Mouse (Mus musculus) macrophage (primary cell): ENCODE measurements around the gene 1810046K07Rik. TPM values are rescaled to one million over a fixed set of nuclear protein-coding genes. Genes with fewer than 3 reads are reported as not detected.

Experiments
- H3K27ac ChIP-seq: fragments of 350-480 bp; formaldehyde crosslinking; 2 replicates; pipeline ENCODE4 v1.9.0; 2021
- H3K36me3 ChIP-seq: fragments of 350-480 bp; formaldehyde crosslinking; 2 replicates; pipeline ENCODE4 v1.9.0; 2021; ENCODE audit errors: inconsistent target
- H3K4me3 ChIP-seq: fragments of 350-480 bp; formaldehyde crosslinking; 2 replicates; pipeline ENCODE4 v1.9.0; 2021; ENCODE audit errors: inconsistent target
- H3K79me2 ChIP-seq: fragments of 350-480 bp; formaldehyde crosslinking; 2 replicates; pipeline ENCODE4 v1.9.0; 2021; ENCODE audit errors: inconsistent target
- WGBS: methylation state at CpG from one replicate; pipeline ENCODE4 v1.1.7; 2026; ENCODE audit warnings: inconsistent platforms; ENCODE audit not compliant: missing documents; 5-methylcytosine and 5-hydroxymethylcytosine counted together
- polyA plus RNA-seq: library from polyadenylated mRNA; stranded (reverse); fragments of 250-400 nt; gene quantifications from 3 replicates; pipeline ENCODE4 v1.2.4, GENCODE M21; 2018; ENCODE audit warnings: inconsistent platforms

The 1810046K07Rik gene
- polyA plus RNA-seq, 1 experiment from 2014 or later = not detected

DNA sequence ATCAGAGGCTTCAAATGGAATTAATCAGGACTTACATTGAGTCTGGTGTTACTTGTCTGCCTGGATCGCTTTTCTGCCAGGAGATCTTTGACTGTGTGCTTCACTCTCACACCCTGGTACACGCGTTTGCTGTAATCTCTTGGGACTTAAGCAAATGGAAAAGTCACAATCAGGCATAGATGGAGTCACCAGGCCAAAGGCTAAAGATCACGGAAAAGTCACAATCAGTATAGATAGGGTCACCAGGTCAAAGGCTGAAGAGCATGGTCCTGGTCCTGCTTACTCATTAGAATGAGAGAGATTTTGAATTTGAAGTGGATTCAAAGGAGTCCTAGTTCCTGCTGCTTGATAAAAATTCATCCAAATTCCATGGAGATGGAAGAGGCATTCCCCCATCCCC is 10.5 kb downstream of the 1810046K07Rik start:
- 96% methylated on average over 4 of the region's 4 CpGs for WGBS
- no peak overlapping the region for H3K4me3 ChIP-seq
- no peaks in the 10 kb centered on the region for H3K36me3 ChIP-seq
- H3K27ac ChIP-seq = no peak overlapping the region
- no peaks in the 10 kb centered on the region for H3K79me2 ChIP-seq

DNA sequence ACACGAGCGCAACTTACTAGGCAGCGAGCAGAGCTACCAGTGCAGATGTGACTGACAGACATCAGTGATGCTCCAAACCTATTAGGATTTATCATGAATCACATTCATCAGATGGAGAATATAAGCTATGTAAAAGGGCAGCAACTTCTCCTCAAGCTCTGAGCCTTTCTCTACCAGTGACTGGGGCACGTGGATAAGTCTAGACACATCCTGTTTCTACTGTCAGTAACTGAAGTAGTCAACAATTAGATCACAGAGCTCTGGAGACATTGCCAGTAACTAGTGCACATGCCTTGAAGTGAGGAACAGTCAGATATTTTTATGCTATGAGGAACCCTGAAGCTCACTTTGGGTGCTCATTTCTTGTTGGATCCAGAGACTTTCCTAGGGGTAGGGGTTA is 11.4 kb downstream of the 1810046K07Rik start:
- H3K36me3 ChIP-seq = no peaks in the 10 kb centered on the region
- WGBS = 72% methylated on average over 4 of the region's 4 CpGs
- no peak overlapping the region for H3K4me3 ChIP-seq
- no peaks in the 10 kb centered on the region for H3K79me2 ChIP-seq
- H3K27ac ChIP-seq = no peak overlapping the region

DNA sequence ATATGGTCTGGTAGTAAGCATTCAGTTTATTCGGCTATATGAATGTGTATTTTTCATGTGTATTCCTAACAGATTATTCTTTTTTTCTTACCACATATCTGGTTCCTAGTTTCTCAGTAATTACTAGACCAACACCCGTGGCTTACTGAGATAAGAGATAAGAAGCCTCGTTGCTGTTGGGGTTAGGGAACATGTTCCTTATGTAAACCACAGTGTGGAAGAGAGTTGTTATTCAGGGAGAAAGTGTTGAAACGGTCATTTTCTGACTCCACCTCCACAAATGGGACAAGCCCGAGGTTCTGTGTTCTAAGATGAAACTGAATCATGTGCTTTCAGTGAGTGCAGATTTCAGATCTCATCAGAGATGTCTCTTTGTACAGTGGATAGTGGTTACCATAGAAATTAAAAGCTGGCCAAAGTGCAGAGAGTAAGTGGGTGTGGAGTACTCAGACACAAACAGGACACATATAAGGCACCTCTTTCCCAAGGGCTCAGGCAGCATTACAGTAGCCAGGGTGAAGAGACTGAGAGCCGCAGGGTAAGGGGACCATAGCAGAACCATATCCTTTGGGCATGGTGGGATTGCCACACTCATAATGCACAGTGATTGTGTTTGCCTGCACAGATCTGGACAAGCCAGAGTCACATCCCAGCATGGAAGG is 13.2 kb downstream of the 1810046K07Rik start:
- WGBS = 16% methylated on average over 6 of the region's 6 CpGs
- Histone ChIP-seq H3K27ac (no peak overlapping the region), H3K36me3 (no peaks in the 10 kb centered on the region), H3K79me2 (no peaks in the 10 kb centered on the region), H3K4me3 (no peak overlapping the region)

DNA sequence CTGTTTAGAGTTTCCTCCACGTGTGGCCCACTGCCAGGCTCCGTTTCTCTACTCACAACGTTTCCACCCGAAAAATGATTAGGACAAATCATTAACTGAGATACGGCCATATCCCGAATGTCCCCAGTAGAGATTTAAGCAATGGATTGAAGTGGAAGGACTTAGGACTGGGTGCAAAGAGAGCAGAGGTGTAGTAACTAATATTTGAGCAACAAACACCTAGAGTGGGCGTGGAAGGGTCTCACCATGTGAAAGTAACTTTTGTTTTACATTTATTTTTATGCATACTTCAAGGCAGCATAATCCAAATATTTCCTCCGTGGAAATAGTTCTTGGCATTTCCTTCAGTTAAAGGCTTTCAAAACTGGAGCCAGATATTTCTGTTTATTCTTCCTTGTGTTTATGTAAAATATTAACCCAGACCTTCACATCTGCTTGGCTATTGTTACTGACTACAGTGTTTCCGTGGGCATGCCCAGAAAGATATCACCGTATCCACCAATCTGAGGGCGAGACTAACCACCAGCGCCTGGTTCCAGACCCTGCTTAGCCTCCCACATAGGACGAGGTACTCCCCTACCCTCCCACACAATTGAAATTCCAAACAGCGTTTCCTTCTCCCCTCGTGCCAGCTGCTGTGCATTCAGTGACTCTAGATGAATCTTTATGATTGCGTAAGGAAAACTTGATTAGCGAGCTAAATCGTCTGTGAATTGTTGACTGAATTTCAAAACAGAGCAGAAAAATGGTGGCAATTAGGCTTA is 16.0 kb downstream of the 1810046K07Rik start:
- no peaks in the 10 kb centered on the region for H3K79me2 ChIP-seq
- no peak overlapping the region for H3K4me3 ChIP-seq
- 75% methylated on average over 18 of the region's 18 CpGs for WGBS
- H3K36me3 ChIP-seq = no peaks in the 10 kb centered on the region
- no peak overlapping the region for H3K27ac ChIP-seq

DNA sequence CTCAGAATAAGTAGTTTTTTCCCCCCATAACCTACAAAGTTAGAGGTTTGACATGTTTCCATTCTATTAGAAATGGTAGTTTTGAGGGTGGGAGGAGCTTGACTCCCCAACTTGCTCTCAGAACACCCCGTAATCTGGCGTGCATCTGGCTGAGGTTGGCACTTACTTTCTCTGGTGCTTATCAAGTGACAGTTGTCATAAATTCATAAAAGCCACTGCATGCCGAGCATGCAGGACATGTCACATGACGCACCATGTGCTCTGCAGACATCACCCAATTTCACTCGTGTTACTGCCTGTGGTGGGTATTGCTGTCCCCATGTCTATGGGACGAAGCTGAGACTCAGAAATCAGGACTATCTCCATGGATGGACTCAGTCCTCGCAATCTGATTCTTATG is 18.2 kb downstream of the 1810046K07Rik start:
- H3K4me3 ChIP-seq = no peak overlapping the region
- 53% methylated on average over 7 of the region's 7 CpGs for WGBS

DNA sequence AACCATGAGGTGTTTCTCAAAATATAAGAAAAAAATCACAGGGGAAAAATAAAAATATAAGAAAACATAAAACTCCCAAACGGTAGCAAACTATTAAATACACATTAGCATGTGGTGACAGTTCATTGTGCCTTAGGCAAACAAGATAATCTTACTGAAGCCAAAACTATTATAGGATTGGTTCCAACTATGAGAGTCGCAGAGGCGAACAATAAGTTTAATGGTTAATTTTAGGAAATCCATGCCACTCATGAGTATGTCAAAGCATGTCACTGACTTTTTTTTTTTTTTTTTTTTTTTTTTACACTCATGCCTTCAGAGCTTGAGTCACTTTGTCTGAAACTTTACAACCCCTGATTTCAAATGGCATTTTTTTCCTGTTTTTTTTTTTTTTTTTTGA is 22.4 kb downstream of the 1810046K07Rik start:
- WGBS = 94% methylated on average over 3 of the region's 3 CpGs
- no peaks in the 10 kb centered on the region for H3K36me3 ChIP-seq

More for the DNA sequence above, 18.2 kb downstream of the 1810046K07Rik start:
- Histone ChIP-seq H3K27ac (no peak overlapping the region), H3K79me2 (no peaks in the 10 kb centered on the region), H3K36me3 (no peaks in the 10 kb centered on the region)

DNA sequence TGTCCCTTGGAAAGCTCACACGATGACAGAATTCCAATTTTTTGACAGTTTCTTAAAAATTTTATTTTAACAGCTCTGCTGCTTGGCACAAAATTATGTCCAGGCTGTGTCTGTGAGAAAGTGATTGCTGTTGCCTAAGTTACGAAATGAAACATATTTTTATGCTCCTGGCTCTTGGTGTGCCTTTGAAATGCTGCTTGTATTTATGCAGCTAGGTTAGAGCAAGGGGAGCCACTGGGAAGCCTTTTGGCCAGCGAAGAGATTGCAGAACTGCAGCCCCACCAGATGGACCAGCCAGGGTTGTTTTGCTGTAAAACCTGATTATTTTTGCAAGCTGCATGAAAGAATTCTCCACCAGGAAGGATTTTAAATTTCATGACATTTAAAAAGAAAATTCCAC is 23.6 kb downstream of the 1810046K07Rik start:
- 82% methylated on average over 3 of the region's 3 CpGs for WGBS
- no peaks in the 10 kb centered on the region for H3K79me2 ChIP-seq
- H3K36me3 ChIP-seq = no peaks in the 10 kb centered on the region
- H3K27ac ChIP-seq = no peak overlapping the region
- H3K4me3 ChIP-seq = no peak overlapping the region

More for the DNA sequence above, 22.4 kb downstream of the 1810046K07Rik start:
- H3K27ac ChIP-seq = no peak overlapping the region
- no peaks in the 10 kb centered on the region for H3K79me2 ChIP-seq
- H3K4me3 ChIP-seq = no peak overlapping the region

DNA sequence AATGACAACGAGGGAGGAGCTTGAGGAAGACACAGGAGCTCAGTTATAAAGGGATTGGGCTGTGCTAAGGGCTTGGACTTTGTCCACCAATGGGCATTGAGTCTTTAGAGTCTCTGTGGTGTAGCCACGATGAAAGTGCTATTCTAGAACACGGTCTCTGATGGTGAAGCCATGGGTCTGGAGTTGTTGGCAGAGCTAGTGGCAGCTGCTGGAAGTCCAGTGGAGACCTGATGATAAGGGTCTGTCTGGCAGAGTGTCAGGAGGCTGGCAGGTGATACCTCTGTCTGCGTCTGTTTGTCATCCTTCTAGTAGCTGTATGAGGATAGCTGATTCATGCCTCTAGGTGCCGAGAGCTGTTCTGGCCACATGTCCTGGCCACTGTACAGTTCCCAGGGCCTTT is 24.7 kb downstream of the 1810046K07Rik start:
- 59% methylated on average over 5 of the region's 5 CpGs for WGBS
- Histone ChIP-seq H3K36me3 (no peaks in the 10 kb centered on the region), H3K79me2 (no peaks in the 10 kb centered on the region), H3K27ac (no peak overlapping the region), H3K4me3 (no peak overlapping the region)

DNA sequence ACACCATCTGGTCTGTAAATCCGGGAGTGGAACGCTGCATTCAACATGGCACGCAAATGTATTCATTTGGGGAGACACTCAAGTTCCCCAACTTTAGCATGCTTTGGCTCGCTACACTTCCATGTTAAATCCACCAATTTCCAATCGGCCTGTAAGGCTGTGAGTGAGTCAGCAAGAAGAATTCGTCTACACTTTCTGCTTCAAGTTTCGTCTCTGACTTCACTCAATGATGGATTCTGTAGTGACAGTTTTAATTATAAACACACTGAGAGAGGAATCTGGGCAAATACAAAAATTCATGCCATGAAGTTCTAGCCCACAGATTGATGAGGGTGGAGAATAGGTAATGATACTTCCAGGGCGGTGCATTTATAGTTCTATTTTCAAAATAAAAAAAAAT is 35.2 kb downstream of the 1810046K07Rik start:
- no peak overlapping the region for H3K27ac ChIP-seq
- 92% methylated on average over 8 of the region's 8 CpGs for WGBS
- no peaks in the 10 kb centered on the region for H3K36me3 ChIP-seq

DNA sequence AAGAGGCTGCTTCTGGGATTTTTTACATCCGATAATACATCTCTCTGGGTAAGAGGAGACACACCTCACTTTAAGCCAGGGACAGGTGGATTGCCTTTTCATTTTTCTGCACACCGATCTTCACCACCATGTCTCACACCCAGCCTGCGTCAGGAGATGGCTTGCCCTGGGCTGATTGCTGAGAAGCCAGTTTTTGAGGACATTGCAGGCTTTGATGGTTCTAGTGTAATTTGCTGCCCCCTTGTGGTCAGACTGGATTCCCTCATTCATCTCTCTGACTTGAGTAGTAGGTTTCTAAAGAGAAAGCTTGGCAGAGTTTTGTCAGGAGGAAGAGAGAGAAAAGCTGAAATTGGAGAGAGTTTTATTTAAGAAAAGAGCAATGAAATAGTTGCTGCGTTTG is 36.0 kb downstream of the 1810046K07Rik start:
- 30% methylated on average over 4 of the region's 4 CpGs for WGBS
- H3K4me3 ChIP-seq = no peak overlapping the region
- H3K79me2 ChIP-seq = no peaks in the 10 kb centered on the region
- H3K27ac ChIP-seq = no peak overlapping the region
- no peaks in the 10 kb centered on the region for H3K36me3 ChIP-seq

More for the DNA sequence above, 35.2 kb downstream of the 1810046K07Rik start:
- Histone ChIP-seq H3K79me2 (no peaks in the 10 kb centered on the region), H3K4me3 (no peak overlapping the region)

DNA sequence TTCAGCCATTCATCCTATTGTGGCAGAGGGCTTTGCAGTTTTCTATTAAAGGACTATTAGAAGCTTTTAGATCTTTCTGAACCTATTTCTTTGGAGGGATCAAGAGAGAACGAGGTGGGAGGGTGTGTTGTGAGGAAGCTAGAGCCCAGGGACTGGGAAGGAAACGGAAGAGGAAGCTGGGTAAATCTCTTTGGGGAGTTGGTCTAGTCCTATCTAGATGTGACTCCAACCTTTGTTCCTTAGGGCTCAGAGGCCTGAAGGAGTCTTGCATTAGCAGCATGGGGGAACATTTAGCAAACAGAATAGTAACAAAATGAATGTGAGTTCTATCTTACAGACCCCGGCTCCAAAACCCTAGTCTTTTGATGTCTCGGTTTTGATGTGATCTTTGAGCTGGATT is 37.7 kb downstream of the 1810046K07Rik start:
- H3K36me3 ChIP-seq = no peaks in the 10 kb centered on the region
- 62% methylated on average over 4 of the region's 4 CpGs for WGBS

DNA sequence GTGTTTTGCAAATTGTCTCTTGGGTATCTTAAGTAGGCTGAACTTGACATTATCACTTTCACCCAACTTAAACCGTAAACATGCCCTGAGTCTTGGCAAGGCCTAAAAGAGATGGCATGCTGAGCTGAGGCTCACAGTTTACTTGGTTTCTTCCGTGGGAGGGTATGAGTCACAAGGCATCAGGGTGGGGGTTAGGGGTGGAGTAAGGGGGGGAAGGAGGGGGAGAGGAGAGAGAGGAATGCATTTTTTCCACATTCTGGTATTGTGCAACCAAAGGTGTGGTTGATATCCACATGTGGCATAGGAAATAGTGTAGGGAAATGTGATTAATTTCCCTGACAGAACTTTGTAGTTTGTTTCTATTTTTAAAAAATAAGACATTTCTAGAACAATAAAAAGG is 42.6 kb downstream of the 1810046K07Rik start:
- H3K79me2 ChIP-seq = no peaks in the 10 kb centered on the region
- no peak overlapping the region for H3K27ac ChIP-seq
- no peak overlapping the region for H3K4me3 ChIP-seq
- WGBS = 38% methylated on average over 2 of the region's 2 CpGs
- H3K36me3 ChIP-seq = no peaks in the 10 kb centered on the region

More for the DNA sequence above, 37.7 kb downstream of the 1810046K07Rik start:
- Histone ChIP-seq H3K4me3 (no peak overlapping the region), H3K79me2 (no peaks in the 10 kb centered on the region), H3K27ac (no peak overlapping the region)

DNA sequence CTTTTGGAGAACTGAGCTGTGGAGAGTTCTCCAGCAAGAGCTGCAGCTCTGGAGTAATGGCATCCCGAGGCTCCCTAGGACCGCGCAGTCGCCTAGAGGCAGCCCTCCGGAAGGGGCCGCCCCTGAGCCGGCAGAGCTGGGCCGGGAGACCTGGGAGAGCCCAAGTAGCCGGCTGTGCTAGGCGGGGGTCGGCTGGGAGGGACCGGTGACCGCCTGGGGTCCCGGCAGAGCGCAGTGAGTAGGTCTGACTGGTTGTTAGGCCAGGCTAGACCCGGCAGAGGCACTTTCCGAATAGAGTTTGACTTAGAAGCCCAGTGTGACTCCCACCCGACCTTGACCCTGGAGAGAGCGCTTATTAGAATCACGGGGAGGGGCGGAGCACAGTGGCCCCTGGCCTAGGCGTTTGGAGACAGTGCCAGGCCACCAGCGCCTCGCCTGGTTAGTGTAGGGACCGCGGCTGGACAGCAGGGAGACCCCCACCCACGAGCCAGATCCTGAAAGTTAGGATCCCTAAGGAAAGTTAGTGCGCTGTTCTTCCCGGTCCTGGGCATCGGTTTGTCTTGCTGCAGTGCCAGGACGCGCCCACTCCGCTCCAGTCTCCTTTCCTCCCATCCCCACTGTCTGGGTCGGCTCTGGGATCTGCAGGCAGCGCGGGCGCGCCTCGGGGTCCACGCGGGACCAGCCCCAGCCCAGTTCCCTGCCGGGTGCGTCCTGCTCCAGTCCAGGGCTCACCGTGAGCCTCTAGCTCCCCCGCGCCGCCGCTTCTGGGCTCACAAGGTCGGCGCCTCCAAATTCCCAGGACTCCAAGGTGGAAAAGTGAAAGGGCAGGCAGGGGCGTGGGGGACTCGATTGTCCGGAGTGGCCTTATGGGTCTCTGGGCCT is 50.0 kb downstream of the 1810046K07Rik start, which contains the start of gene Colca2:
Colca2 (minus strand) TSS at position 70 of the 882 bp plus-strand sequence.
- Histone ChIP-seq H3K4me3 (no peak within 1 kb of the TSS), H3K27ac (no peak within 1 kb of the TSS), H3K79me2 (no peaks in the 10 kb centered on the region), H3K36me3 (no peaks in the 10 kb centered on the region)
- WGBS = 8% methylated on average over 53 of the region's 53 CpGs

DNA sequence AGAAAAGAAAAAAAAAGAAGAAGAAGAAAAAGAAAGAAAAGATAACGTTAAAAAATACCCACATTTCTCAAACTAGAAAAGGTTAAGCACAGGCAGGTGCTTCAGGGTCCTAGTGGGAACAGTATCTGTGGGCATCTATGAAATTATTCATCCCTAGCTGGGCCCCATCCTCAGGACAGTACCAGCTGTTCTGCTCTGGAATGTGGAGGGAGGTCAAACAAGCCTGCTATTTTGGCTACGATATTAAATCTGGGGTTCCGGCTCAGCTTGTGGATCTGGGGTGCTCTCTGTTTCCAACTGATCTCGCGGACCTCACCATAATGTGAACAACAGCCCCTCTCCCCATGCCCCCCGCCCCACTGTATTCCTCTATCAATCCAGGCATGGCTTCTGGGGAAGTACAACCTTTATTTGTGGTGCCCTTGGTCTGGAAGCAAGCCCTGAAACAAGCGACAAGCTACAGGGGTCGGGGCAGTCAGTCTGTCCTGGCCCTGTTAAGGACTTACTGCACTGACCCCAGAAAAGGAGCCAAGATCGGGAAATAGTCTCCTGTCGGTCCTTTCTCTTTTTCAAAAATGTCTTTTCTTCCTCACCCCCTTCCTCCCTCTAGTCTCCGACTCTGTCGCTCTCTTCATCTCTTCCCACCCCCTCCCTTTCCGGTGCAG is 50.8 kb downstream of the 1810046K07Rik start:
- no peak overlapping the region for H3K4me3 ChIP-seq
- WGBS = 38% methylated on average over 13 of the region's 13 CpGs
- H3K79me2 ChIP-seq = no peaks in the 10 kb centered on the region
- H3K27ac ChIP-seq = no peak overlapping the region
- no peaks in the 10 kb centered on the region for H3K36me3 ChIP-seq
